Mouse (Mus musculus): ENCODE measurements around the gene Adamtsl5.

Gene Adamtsl5

GRCm38 (mm10) chr10:80344131-80344661 lies 4.0 kb downstream of the Adamtsl5 start:
- ATAC-seq (ENCODE audit: insufficient number of reproducible peaks, low FRiP score, low TSS enrichment) = no peak

- ATAC-seq (ENCODE audit: insufficient number of reproducible peaks, low FRiP score, low TSS enrichment) = no peak
These were observed 4.8 kb downstream of the Adamtsl5 start for GRCm38 (mm10) chr10:80343425-80343895.

GRCm38 (mm10) chr10:80342749-80343424 lies 5.3 kb downstream of the Adamtsl5 start:
- no peak for ATAC-seq (ENCODE audit: insufficient number of reproducible peaks, low FRiP score, low TSS enrichment)

GRCm38 (mm10) chr10:80342305-80342748 lies 5.9 kb downstream of the Adamtsl5 start:
- ATAC-seq (ENCODE audit: insufficient number of reproducible peaks, low FRiP score, low TSS enrichment) = no peak

- ATAC-seq (ENCODE audit: insufficient number of reproducible peaks, low FRiP score, low TSS enrichment) = no peak
These were observed 6.5 kb downstream of the Adamtsl5 start for GRCm38 (mm10) chr10:80341491-80342304.

- no peak for ATAC-seq (ENCODE audit: insufficient number of reproducible peaks, low FRiP score, low TSS enrichment)
These were observed 7.2 kb downstream of the Adamtsl5 start for GRCm38 (mm10) chr10:80341026-80341425.

- peak; percentile 54; the same call in 1 of the 2 replicates for ATAC-seq (ENCODE audit: insufficient number of reproducible peaks, low FRiP score, low TSS enrichment)
These were observed 8.1 kb downstream of the Adamtsl5 start for GRCm38 (mm10) chr10:80339941-80340750.

DNA sequence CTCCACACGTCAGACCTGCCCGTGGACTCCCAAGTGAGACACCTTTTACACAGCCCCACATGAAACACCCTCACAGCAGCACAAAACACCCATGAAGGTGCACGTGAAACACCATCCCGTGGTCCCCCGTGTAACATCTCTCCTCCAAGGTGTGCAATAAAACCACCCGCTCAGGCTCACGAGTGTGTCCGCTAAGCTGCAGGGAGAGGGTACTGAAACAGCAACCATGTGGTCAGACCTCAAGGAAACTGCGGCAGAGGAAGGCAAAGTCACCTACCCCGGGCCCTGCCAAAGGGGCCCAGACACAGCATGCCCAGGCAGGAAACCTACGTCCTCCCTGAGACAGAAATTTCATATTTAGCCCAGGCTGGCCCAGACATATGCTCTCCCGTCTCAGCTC lies 11.9 kb downstream of the Adamtsl5 start:
- ATAC-seq (ENCODE audit: insufficient number of reproducible peaks, low FRiP score, low TSS enrichment) = no peak

GRCm38 (mm10) chr10:80332525-80332989 lies 15.7 kb downstream of the Adamtsl5 start:
- peak; percentile 19; the same call in 1 of the 2 replicates for ATAC-seq (ENCODE audit: insufficient number of reproducible peaks, low FRiP score, low TSS enrichment)

GRCm38 (mm10) chr10:80331636-80332524 lies 16.3 kb downstream of the Adamtsl5 start:
- ATAC-seq (ENCODE audit: insufficient number of reproducible peaks, low FRiP score, low TSS enrichment) = peak; percentile 21; the same call in 1 of the 2 replicates

- no peak for ATAC-seq (ENCODE audit: insufficient number of reproducible peaks, low FRiP score, low TSS enrichment)
These were observed 17.3 kb downstream of the Adamtsl5 start for GRCm38 (mm10) chr10:80330888-80331287.

GRCm38 (mm10) chr10:80330084-80330483 lies 18.1 kb downstream of the Adamtsl5 start:
- no peak for ATAC-seq (ENCODE audit: insufficient number of reproducible peaks, low FRiP score, low TSS enrichment)

DNA sequence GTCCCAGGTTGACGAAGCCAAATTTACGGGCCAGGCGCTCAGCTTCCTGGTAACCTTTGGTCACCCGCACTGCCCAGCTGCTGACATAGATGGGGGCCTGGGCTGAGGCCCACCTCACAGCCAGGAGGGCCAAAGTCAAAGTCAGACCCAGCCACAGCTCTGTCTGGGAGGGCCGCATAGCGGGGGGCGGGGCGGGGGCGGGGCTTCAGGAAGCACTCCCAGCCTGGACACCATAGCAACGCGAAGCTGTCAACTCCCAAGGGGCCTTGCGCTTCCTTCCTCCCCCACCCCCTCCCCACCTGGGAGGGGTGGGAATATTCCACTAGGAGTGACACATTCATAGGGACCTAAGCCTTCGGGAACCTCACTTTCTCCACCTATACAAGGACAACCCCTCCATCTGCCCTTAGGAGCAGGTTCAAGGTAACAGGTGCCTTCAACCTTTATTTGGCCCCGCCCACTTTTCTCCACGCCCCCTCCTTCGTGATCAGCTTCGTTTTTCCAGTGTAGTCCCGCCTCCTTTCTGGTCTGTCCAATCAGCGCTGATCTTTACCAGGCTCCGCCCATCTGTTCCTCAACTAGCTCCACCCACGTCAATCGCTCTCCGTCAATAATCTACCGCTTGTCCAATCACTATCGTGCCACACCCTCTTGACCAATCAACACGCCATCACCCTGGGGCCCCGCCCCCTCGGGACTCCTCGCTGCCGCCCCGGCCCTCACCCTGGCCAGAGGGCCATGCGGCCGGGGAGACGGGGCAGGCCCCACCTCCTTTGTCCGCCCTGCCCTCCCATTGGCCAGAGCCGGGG lies 18.7 kb downstream of the Adamtsl5 start, which contains the start of the genes Pcsk4 and Reep6:
TSS of gene Pcsk4 (minus strand) at position 226 of the 809 bp plus-strand sequence.
TSS of gene Reep6 (plus strand) at position 681 of the 809 bp plus-strand sequence.
- ATAC-seq (ENCODE audit: insufficient number of reproducible peaks, low FRiP score, low TSS enrichment) = peak; percentile 75

GRCm38 (mm10) chr10:80325045-80325444 lies 23.2 kb downstream of the Adamtsl5 start:
- ATAC-seq (ENCODE audit: insufficient number of reproducible peaks, low FRiP score, low TSS enrichment) = no peak

GRCm38 (mm10) chr10:80324120-80325037 lies 23.8 kb downstream of the Adamtsl5 start:
- no peak for ATAC-seq (ENCODE audit: insufficient number of reproducible peaks, low FRiP score, low TSS enrichment)

DNA sequence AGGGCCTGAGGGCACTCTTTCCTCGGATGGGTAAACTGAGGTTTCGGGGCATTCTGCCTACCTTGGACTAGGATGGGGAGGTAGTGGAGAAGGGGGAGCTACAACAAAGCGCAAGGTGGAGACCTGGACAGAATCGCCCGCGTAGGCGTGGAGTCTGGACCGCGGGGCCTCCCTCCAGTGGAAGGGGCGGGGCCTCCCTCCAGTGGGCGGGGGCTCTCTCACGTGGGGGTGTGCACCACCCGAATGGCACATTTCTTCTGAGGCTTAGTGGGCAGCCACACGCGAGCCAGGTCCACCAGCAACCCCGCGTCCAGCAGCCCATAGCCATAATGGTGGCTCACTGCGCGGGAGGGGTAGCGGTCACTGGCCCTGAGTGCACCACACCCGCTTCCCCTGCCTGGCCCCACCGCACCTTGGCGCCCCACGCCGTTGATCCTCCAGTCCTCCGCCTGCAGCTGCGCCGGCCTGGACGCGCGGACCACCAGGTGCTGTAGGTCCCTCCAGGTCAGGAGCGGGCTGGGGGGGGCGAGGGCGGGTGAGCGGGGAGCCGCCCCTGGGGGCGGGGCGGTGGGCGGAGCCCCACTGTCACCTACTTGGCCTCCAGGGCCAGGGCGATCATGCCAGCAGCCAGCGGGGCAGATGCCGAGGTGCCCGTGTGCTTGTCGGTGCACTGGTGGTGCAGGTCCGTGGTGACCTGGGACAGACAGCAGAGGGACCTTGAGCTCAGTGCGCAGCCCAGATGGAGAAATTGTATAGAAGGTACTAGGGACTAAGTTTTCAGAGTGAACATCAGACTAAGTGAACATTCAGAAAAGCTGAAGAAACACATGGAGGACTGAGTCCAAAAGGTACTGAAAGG lies 24.7 kb downstream of the Adamtsl5 start:
- peak; percentile 31; the same call in 1 of the 2 replicates for ATAC-seq (ENCODE audit: insufficient number of reproducible peaks, low FRiP score, low TSS enrichment)

Measured in cerebellum, adult (tissue).